16 mouse cellular contexts compared by ENCODE assay signal in genomic region chr4:106050297-106050696, GRCm38 (mm10).
DNase-seq lines count a peak whose midpoint lies in the region; ATAC-seq and TF ChIP-seq lines count a peak whose summit lies in the region.
"Had no signal": no experiment of that assay in that cellular context is flagged by ENCODE, and none has a peak within 500 bp of the region (broad histone marks: within the 10 kb centered on the region; RNA-seq: fewer than 3 reads in every experiment).

No protein-coding gene starts in this region.

- no peak for TF ChIP-seq CTCF in stomach, postnatal 0 days (IDR thresholded peaks at IDR 0.05; ENCODE audit: low read depth)

- no peaks in the 10 kb centered on the region for H3K36me3 ChIP-seq in midbrain, embryonic 14.5 days (ENCODE audit: control insufficient read depth, insufficient read depth, low read length)
- H3K36me3 ChIP-seq in midbrain, embryonic 11.5 days (ENCODE audit: control insufficient read depth, insufficient read depth, low read length), result no peaks in the 10 kb centered on the region
- no peaks in the 10 kb centered on the region for H3K36me3 ChIP-seq in intestine, embryonic 14.5 days (ENCODE audit: control insufficient read depth, insufficient read depth, low read length)
- H3K36me3 ChIP-seq in stomach, postnatal 0 days (ENCODE audit: control insufficient read depth, insufficient read depth, low read length), result no peaks in the 10 kb centered on the region
- H3K36me3 ChIP-seq: limb, embryonic 15.5 days; midbrain, embryonic 13.5 days had no signal

- H3K27ac ChIP-seq in midbrain, embryonic 14.5 days (replicated peaks; ENCODE audit: low read depth, low read length), result no peak overlapping the region
- no peak overlapping the region for H3K27ac ChIP-seq in midbrain, embryonic 11.5 days (ENCODE audit: low read depth, low read length)
- H3K27ac ChIP-seq in intestine, embryonic 14.5 days (ENCODE audit: low read depth), result 0 out of 2 replicates have a peak overlapping the region, but pooled peaks have one; percentile 1
- H3K27ac ChIP-seq in stomach, postnatal 0 days (replicated peaks), result no peak overlapping the region
- H3K27ac ChIP-seq: limb, embryonic 15.5 days; macrophage; midbrain, embryonic 13.5 days had no signal

- ATAC-seq in midbrain, embryonic 14.5 days (ENCODE audit: low FRiP score, low TSS enrichment), result no peak
- no peak for ATAC-seq in midbrain, embryonic 11.5 days (ENCODE audit: low FRiP score)
- peak; percentile 78 for ATAC-seq in intestine, embryonic 14.5 days (replicated peaks; ENCODE audit: low FRiP score, low TSS enrichment, low read depth)
- no peak for ATAC-seq in stomach, postnatal 0 days (ENCODE audit: low FRiP score, low TSS enrichment)
- ATAC-seq: midbrain, embryonic 13.5 days had no signal

- no peaks in the 10 kb centered on the region for H3K4me1 ChIP-seq in midbrain, embryonic 14.5 days (ENCODE audit: control insufficient read depth, insufficient read depth, low read length)
- H3K4me1 ChIP-seq in midbrain, embryonic 11.5 days (ENCODE audit: control insufficient read depth, insufficient read depth, low read length), result no peaks in the 10 kb centered on the region
- H3K4me1 ChIP-seq in intestine, embryonic 14.5 days (replicated peaks; ENCODE audit: control insufficient read depth, insufficient read depth, low read length), result peaks cover 8% of the 10 kb centered on the region; the same call in 1 of the 2 replicates
- H3K4me1 ChIP-seq in stomach, postnatal 0 days (replicated peaks; ENCODE audit: control insufficient read depth, insufficient read depth), result no peaks in the 10 kb centered on the region

- no peak overlapping the region for H3K4me3 ChIP-seq in midbrain, embryonic 14.5 days (replicated peaks; ENCODE audit: low read depth, low read length)
- no peak overlapping the region for H3K4me3 ChIP-seq in midbrain, embryonic 11.5 days (ENCODE audit: low read depth, low read length)
- H3K4me3 ChIP-seq in intestine, embryonic 14.5 days (ENCODE audit: low read depth, low read length), result no peak overlapping the region
- no peak overlapping the region for H3K4me3 ChIP-seq in stomach, postnatal 0 days (ENCODE audit: low read depth, low read length)
- H3K4me3 ChIP-seq: limb, embryonic 15.5 days; midbrain, embryonic 13.5 days had no signal

- no peaks in the 10 kb centered on the region for H3K9me3 ChIP-seq in midbrain, embryonic 14.5 days (ENCODE audit: control insufficient read depth, low read length)
- no peaks in the 10 kb centered on the region for H3K9me3 ChIP-seq in midbrain, embryonic 11.5 days (ENCODE audit: control insufficient read depth, low read length)
- no peaks in the 10 kb centered on the region for H3K9me3 ChIP-seq in intestine, embryonic 14.5 days (ENCODE audit: control insufficient read depth, low read length)
- H3K9me3 ChIP-seq in stomach, postnatal 0 days (ENCODE audit: control insufficient read depth, low read length), result no peaks in the 10 kb centered on the region
- H3K9me3 ChIP-seq: limb, embryonic 15.5 days; midbrain, embryonic 13.5 days had no signal

- DNase-seq in midbrain, embryonic 14.5 days, result peak; percentile 18
- DNase-seq in midbrain, embryonic 11.5 days (ENCODE audit: low spot score, missing footprints), result no peak
- DNase-seq in adrenal gland, postnatal 14 days, result peak; percentile 63
- peak; percentile 58 for DNase-seq in intestine, embryonic 14.5 days (ENCODE audit: low spot score)
- DNase-seq in stomach, postnatal 0 days (ENCODE audit: low spot score), result peak; percentile 11
- DNase-seq in heart, postnatal 4 days, result no peak
- DNase-seq in layer of hippocampus, adult 8-10 months (ENCODE audit: low spot score in 2 of 2), result no peak
- DNase-seq: cerebellum, postnatal 14 days; gastrocnemius, postnatal 14 days; heart, postnatal 36 days; lung, adult 18-20 months; right cerebral cortex, postnatal 14 days had no signal

- H3K27me3 ChIP-seq in midbrain, embryonic 14.5 days (ENCODE audit: control insufficient read depth, insufficient read depth, low read length), result no peaks in the 10 kb centered on the region
- no peaks in the 10 kb centered on the region for H3K27me3 ChIP-seq in midbrain, embryonic 11.5 days (ENCODE audit: control insufficient read depth, insufficient read depth, low read length)
- no peaks in the 10 kb centered on the region for H3K27me3 ChIP-seq in intestine, embryonic 14.5 days (replicated peaks; ENCODE audit: control insufficient read depth, insufficient read depth, low read length)
- H3K27me3 ChIP-seq in stomach, postnatal 0 days (ENCODE audit: control insufficient read depth, insufficient read depth, low read length), result no peaks in the 10 kb centered on the region
- H3K27me3 ChIP-seq: limb, embryonic 15.5 days; midbrain, embryonic 13.5 days had no signal

- H3K9ac ChIP-seq in midbrain, embryonic 14.5 days (replicated peaks; ENCODE audit: low read length), result no peak overlapping the region
- no peak overlapping the region for H3K9ac ChIP-seq in midbrain, embryonic 11.5 days (ENCODE audit: low read length)
- no peak overlapping the region for H3K9ac ChIP-seq in intestine, embryonic 14.5 days (ENCODE audit: low read length)
- no peak overlapping the region for H3K9ac ChIP-seq in stomach, postnatal 0 days (ENCODE audit: low read length)
- H3K9ac ChIP-seq: limb, embryonic 15.5 days; midbrain, embryonic 13.5 days had no signal

- no peak for TF ChIP-seq EP300 in stomach, postnatal 0 days (optimal IDR thresholded peaks at IDR 0.05)

- WGBS in midbrain, embryonic 14.5 days, result 64% methylated on average over 3 of the region's 3 CpGs
- WGBS in midbrain, embryonic 11.5 days, result 83% methylated on average over 3 of the region's 3 CpGs
- WGBS in intestine, embryonic 14.5 days, result 65% methylated on average over 3 of the region's 3 CpGs
- WGBS in stomach, postnatal 0 days, result 42% methylated on average over 3 of the region's 3 CpGs

- no peak overlapping the region for H3K4me2 ChIP-seq in midbrain, embryonic 14.5 days (ENCODE audit: low read length)
- no peak overlapping the region for H3K4me2 ChIP-seq in midbrain, embryonic 11.5 days
- H3K4me2 ChIP-seq in intestine, embryonic 14.5 days (ENCODE audit: low read length), result no peak overlapping the region
- H3K4me2 ChIP-seq in stomach, postnatal 0 days (replicated peaks; ENCODE audit: low read depth), result no peak overlapping the region
- H3K4me2 ChIP-seq: heart, embryonic 11.5 days; limb, embryonic 15.5 days; midbrain, embryonic 13.5 days had no signal

Comparison
In these comparisons a context has a peak if more than half of its experiments do, and no peak if none do; other contexts are left out.
1. DNase-seq: peak in midbrain, embryonic 14.5 days (single experiment), adrenal gland, postnatal 14 days (single experiment), intestine, embryonic 14.5 days (single experiment) and stomach, postnatal 0 days (single experiment); none in midbrain, embryonic 11.5 days (single experiment), heart, postnatal 4 days (single experiment) and layer of hippocampus, adult 8-10 months (0 of 2).